Mouse (Mus musculus): ENCODE data around the gene Dock9. TPM values are rescaled to one million over a fixed set of nuclear protein-coding genes. Genes with fewer than 3 reads are reported as not detected.

Dock9 gene
- polyA plus RNA-seq, 1 experiment from 2014 or later: 8.5 TPM

DNA sequence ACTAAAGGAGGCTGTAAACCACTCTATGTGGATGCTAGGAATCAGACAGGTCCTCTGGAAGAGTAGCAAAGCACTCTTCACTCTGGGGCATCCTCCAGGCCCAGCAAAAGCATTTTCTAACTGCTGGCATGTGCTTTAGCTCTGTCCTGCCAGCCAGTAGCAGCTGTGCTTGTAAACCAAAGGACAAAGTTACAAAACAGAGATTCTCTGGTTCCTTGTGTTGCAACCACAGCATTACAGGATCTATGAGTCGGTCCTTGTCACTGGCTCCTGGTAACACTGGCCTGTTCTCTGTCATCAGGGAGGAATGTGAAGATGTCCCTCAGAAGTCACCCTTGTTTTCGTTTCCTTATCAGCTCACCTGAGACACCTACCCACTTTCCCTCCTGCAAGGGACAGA is 297.1 kb downstream of the Dock9 start:
- Histone ChIP-seq H3K4me3 (ENCODE audit: low read depth, low read length) (no peak overlapping the region), H3K27me3 (replicated peaks; ENCODE audit: control insufficient read depth, insufficient read depth, low read length) (peaks cover 8% of the 10 kb centered on the region), H3K4me1 (ENCODE audit: control insufficient read depth, insufficient read depth, low read length) (no peaks in the 10 kb centered on the region; the same call in 1 of the 2 replicates), H3K9ac (ENCODE audit: low read length) (no peak overlapping the region), H3K36me3 (ENCODE audit: control insufficient read depth, insufficient read depth, low read length) (no peaks in the 10 kb centered on the region), H3K9me3 (replicated peaks; ENCODE audit: control insufficient read depth, low read length) (no peaks in the 10 kb centered on the region), H3K4me2 (ENCODE audit: low read length) (no peak overlapping the region), H3K27ac (ENCODE audit: low read depth, low read length) (no peak overlapping the region)
- WGBS: 82% methylated on average over 2 of the region's 2 CpGs
- DNase-seq (ENCODE audit: low spot score) (no peak), ATAC-seq (no peak)

DNA sequence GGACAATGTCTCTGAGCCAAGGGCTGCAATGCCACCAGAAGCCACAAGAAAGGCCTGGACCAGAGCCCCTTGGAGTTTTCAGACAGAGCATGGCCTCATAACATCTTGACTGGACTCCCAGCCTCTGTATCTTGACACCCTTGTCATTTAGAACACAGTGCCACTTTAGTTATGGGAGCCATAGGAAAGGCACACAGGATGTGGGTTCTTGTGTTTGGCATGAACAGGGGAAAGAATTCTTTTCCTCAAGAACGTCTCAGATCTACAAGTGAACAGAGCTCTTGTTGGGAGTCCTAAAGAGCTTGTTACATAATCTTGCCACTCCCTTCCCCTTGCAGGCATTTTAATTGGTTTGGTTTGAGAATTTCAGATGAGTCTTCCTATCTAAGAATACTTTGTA is 297.9 kb downstream of the Dock9 start:
- no peaks in the 10 kb centered on the region for H3K36me3 ChIP-seq (ENCODE audit: control insufficient read depth, insufficient read depth, low read length)
- ATAC-seq (no peak), DNase-seq (ENCODE audit: low spot score) (no peak)
- H3K9ac ChIP-seq (ENCODE audit: low read length): no peak overlapping the region
- H3K4me1 ChIP-seq (ENCODE audit: control insufficient read depth, insufficient read depth, low read length): no peaks in the 10 kb centered on the region
- H3K27ac ChIP-seq (ENCODE audit: low read depth, low read length): no peak overlapping the region
- 58% methylated on average over 1 of the region's 1 CpGs for WGBS
- H3K4me3 ChIP-seq (ENCODE audit: low read depth, low read length): no peak overlapping the region
- no peak overlapping the region for H3K4me2 ChIP-seq (ENCODE audit: low read length)
- H3K27me3 ChIP-seq (replicated peaks; ENCODE audit: control insufficient read depth, insufficient read depth, low read length): peaks cover under 1% of the 10 kb centered on the region; the same call in 1 of the 2 replicates
- H3K9me3 ChIP-seq (replicated peaks; ENCODE audit: control insufficient read depth, low read length): no peaks in the 10 kb centered on the region

GRCm38 (mm10) chr14:121497800-121498199 is 299.8 kb downstream of the Dock9 start:
- Histone ChIP-seq H3K4me3 (ENCODE audit: low read depth, low read length) (no peak overlapping the region), H3K36me3 (ENCODE audit: control insufficient read depth, insufficient read depth, low read length) (no peaks in the 10 kb centered on the region), H3K9me3 (replicated peaks; ENCODE audit: control insufficient read depth, low read length) (no peaks in the 10 kb centered on the region), H3K9ac (ENCODE audit: low read length) (no peak overlapping the region), H3K27ac (ENCODE audit: low read depth, low read length) (no peak overlapping the region), H3K27me3 (replicated peaks; ENCODE audit: control insufficient read depth, insufficient read depth, low read length) (no peaks in the 10 kb centered on the region), H3K4me2 (ENCODE audit: low read length) (no peak overlapping the region), H3K4me1 (ENCODE audit: control insufficient read depth, insufficient read depth, low read length) (no peaks in the 10 kb centered on the region)
- DNase-seq (ENCODE audit: low spot score): no peak
- 92% methylated on average over 1 of the region's 1 CpGs for WGBS
- ATAC-seq: no peak

DNA sequence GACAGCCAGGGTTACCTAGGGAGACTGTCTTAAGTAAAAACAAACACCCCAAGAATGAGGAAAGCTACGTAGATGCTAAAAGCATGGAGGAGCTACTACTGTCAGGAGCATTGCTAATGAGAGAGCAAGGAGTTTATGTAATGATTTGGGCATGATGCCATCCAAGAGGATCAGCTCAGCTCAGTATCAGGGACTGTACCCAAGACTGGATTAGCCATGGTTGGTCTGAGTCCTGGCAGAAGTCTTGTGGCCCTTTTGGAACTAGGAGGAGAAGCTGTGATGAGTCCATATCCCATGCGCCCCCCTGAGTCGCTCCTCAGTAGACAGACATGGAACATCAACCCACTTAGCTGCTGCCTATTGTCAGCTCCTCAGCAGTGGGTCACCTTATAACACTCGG is 301.9 kb downstream of the Dock9 start:
- Histone ChIP-seq H3K4me3 (ENCODE audit: low read depth, low read length) (no peak overlapping the region), H3K9ac (ENCODE audit: low read length) (no peak overlapping the region), H3K27me3 (replicated peaks; ENCODE audit: control insufficient read depth, insufficient read depth, low read length) (no peaks in the 10 kb centered on the region), H3K27ac (ENCODE audit: low read depth, low read length) (no peak overlapping the region), H3K9me3 (replicated peaks; ENCODE audit: control insufficient read depth, low read length) (no peaks in the 10 kb centered on the region), H3K4me2 (ENCODE audit: low read length) (no peak overlapping the region), H3K4me1 (ENCODE audit: control insufficient read depth, insufficient read depth, low read length) (no peaks in the 10 kb centered on the region), H3K36me3 (ENCODE audit: control insufficient read depth, insufficient read depth, low read length) (no peaks in the 10 kb centered on the region)
- ATAC-seq (no peak), DNase-seq (ENCODE audit: low spot score) (no peak)
- 76% methylated on average over 4 of the region's 4 CpGs for WGBS

GRCm38 (mm10) chr14:121495120-121495519 is 302.5 kb downstream of the Dock9 start:
- no peaks in the 10 kb centered on the region for H3K27me3 ChIP-seq (replicated peaks; ENCODE audit: control insufficient read depth, insufficient read depth, low read length)
- H3K4me3 ChIP-seq (ENCODE audit: low read depth, low read length): no peak overlapping the region
- H3K36me3 ChIP-seq (ENCODE audit: control insufficient read depth, insufficient read depth, low read length): no peaks in the 10 kb centered on the region
- H3K4me2 ChIP-seq (ENCODE audit: low read length): no peak overlapping the region
- WGBS: 86% methylated on average over 2 of the region's 2 CpGs
- ATAC-seq: no peak
- no peak overlapping the region for H3K9ac ChIP-seq (ENCODE audit: low read length)
- H3K9me3 ChIP-seq (replicated peaks; ENCODE audit: control insufficient read depth, low read length): no peaks in the 10 kb centered on the region
- H3K27ac ChIP-seq (ENCODE audit: low read depth, low read length): no peak overlapping the region
- DNase-seq (ENCODE audit: low spot score): no peak
- no peaks in the 10 kb centered on the region for H3K4me1 ChIP-seq (ENCODE audit: control insufficient read depth, insufficient read depth, low read length)

DNA sequence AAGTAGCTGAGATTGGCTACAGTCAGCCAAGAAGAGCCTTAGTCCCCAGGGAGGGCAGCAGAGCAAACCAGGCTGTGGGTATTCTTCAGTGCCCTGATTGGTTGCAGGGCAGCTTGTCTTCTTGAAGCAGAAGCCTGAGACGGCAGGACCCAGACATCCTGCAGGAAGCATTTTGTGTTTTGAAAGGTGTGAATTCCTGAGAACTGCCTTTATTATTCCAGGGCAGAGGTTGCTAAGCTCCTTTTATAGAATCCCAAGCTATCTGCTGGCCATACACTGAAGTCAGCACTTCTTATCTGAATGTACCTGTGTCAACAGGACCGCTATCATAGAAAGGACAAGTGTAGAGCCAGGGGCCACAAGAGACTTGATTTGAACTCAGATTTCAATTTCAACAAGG is 303.4 kb downstream of the Dock9 start:
- Histone ChIP-seq H3K4me2 (ENCODE audit: low read length) (no peak overlapping the region), H3K27me3 (replicated peaks; ENCODE audit: control insufficient read depth, insufficient read depth, low read length) (no peaks in the 10 kb centered on the region), H3K9me3 (replicated peaks; ENCODE audit: control insufficient read depth, low read length) (no peaks in the 10 kb centered on the region), H3K4me3 (ENCODE audit: low read depth, low read length) (no peak overlapping the region), H3K36me3 (ENCODE audit: control insufficient read depth, insufficient read depth, low read length) (no peaks in the 10 kb centered on the region), H3K27ac (ENCODE audit: low read depth, low read length) (no peak overlapping the region), H3K4me1 (ENCODE audit: control insufficient read depth, insufficient read depth, low read length) (no peaks in the 10 kb centered on the region), H3K9ac (ENCODE audit: low read length) (no peak overlapping the region)
- no peak for DNase-seq (ENCODE audit: low spot score)
- no peak for ATAC-seq
- 73% methylated on average over 2 of the region's 2 CpGs for WGBS

- Histone ChIP-seq H3K4me1 (ENCODE audit: control insufficient read depth, insufficient read depth, low read length) (no peaks in the 10 kb centered on the region), H3K36me3 (ENCODE audit: control insufficient read depth, insufficient read depth, low read length) (no peaks in the 10 kb centered on the region), H3K4me3 (ENCODE audit: low read depth, low read length) (no peak overlapping the region), H3K9me3 (replicated peaks; ENCODE audit: control insufficient read depth, low read length) (no peaks in the 10 kb centered on the region), H3K27ac (ENCODE audit: low read depth, low read length) (no peak overlapping the region), H3K27me3 (replicated peaks; ENCODE audit: control insufficient read depth, insufficient read depth, low read length) (no peaks in the 10 kb centered on the region), H3K4me2 (ENCODE audit: low read length) (no peak overlapping the region), H3K9ac (ENCODE audit: low read length) (no peak overlapping the region)
- WGBS: 72% methylated on average over 3 of the region's 3 CpGs
- ATAC-seq: no peak
- no peak for DNase-seq (ENCODE audit: low spot score)
Measured at GRCm38 (mm10) chr14:121493712-121494111, 303.9 kb downstream of the Dock9 start.

- no peaks in the 10 kb centered on the region for H3K4me1 ChIP-seq (ENCODE audit: control insufficient read depth, insufficient read depth, low read length)
- H3K4me3 ChIP-seq (ENCODE audit: low read depth, low read length): no peak overlapping the region
- no peak overlapping the region for H3K4me2 ChIP-seq (ENCODE audit: low read length)
- 77% methylated on average over 8 of the region's 8 CpGs for WGBS
- no peak overlapping the region for H3K9ac ChIP-seq (ENCODE audit: low read length)
- no peaks in the 10 kb centered on the region for H3K36me3 ChIP-seq (ENCODE audit: control insufficient read depth, insufficient read depth, low read length)
- no peak overlapping the region for H3K27ac ChIP-seq (ENCODE audit: low read depth, low read length)
- H3K9me3 ChIP-seq (replicated peaks; ENCODE audit: control insufficient read depth, low read length): no peaks in the 10 kb centered on the region
- no peaks in the 10 kb centered on the region for H3K27me3 ChIP-seq (replicated peaks; ENCODE audit: control insufficient read depth, insufficient read depth, low read length)
- no peak for ATAC-seq
- DNase-seq (ENCODE audit: low spot score): no peak
Measured at GRCm38 (mm10) chr14:121492328-121492727, 305.3 kb downstream of the Dock9 start.

Data from forebrain, embryonic 14.5 days (tissue).